Mouse (Mus musculus): ENCODE measurements around the gene Samd13. TPM values are rescaled to one million over a fixed set of nuclear protein-coding genes. Genes with fewer than 3 reads are reported as not detected.
A peak's percentile ranks its signal among the peaks of the same experiment; 100 is the strongest.

The Samd13 gene
- total RNA-seq, 2 experiments from 2014 or later, result 1.3 to 1.8 TPM

- no peak for DNase-seq
Observed at GRCm38 (mm10) chr3:146661907-146662306, 23.5 kb downstream of the Samd13 start.

GRCm38 (mm10) chr3:146661001-146661400 lies 24.4 kb downstream of the Samd13 start:
- DNase-seq, result no peak

GRCm38 (mm10) chr3:146659321-146659720 lies 26.1 kb downstream of the Samd13 start:
- DNase-seq, result no peak

- DNase-seq, result no peak
Observed at GRCm38 (mm10) chr3:146658061-146658639, 27.2 kb downstream of the Samd13 start.

GRCm38 (mm10) chr3:146657433-146657832 lies 28.0 kb downstream of the Samd13 start:
- no peak for DNase-seq

- no peak for DNase-seq
Observed at GRCm38 (mm10) chr3:146655111-146655577, 30.2 kb downstream of the Samd13 start.

- DNase-seq, result no peak
Observed at GRCm38 (mm10) chr3:146653692-146654091, 31.7 kb downstream of the Samd13 start.

GRCm38 (mm10) chr3:146652431-146652830 lies 33.0 kb downstream of the Samd13 start:
- no peak for DNase-seq

- no peak for DNase-seq
Observed at GRCm38 (mm10) chr3:146651217-146651616, 34.2 kb downstream of the Samd13 start, which contains the start of gene 4930503B20Rik. Gene 4930503B20Rik, minus strand, starts transcription at chr3:146651317.

GRCm38 (mm10) chr3:146650716-146651115 lies 34.7 kb downstream of the Samd13 start:
- DNase-seq, result no peak

- DNase-seq, result no peak
Observed at GRCm38 (mm10) chr3:146649311-146649894, 36.0 kb downstream of the Samd13 start.

GRCm38 (mm10) chr3:146641818-146642427 lies 43.5 kb downstream of the Samd13 start:
- no peak for DNase-seq

- no peak for DNase-seq
Observed at GRCm38 (mm10) chr3:146632506-146632905, 52.9 kb downstream of the Samd13 start.

- DNase-seq, result no peak
Observed at GRCm38 (mm10) chr3:146628227-146628982, 57.0 kb downstream of the Samd13 start.

GRCm38 (mm10) chr3:146625766-146626165 lies 59.6 kb downstream of the Samd13 start:
- no peak for DNase-seq

GRCm38 (mm10) chr3:146621966-146622365 lies 63.4 kb downstream of the Samd13 start:
- DNase-seq, result no peak

GRCm38 (mm10) chr3:146620555-146621249 lies 64.7 kb downstream of the Samd13 start:
- DNase-seq, result peak; percentile 54

GRCm38 (mm10) chr3:146620101-146620500 lies 65.3 kb downstream of the Samd13 start:
- no peak for DNase-seq

- DNase-seq, result no peak
Observed at GRCm38 (mm10) chr3:146618357-146618756, 67.0 kb downstream of the Samd13 start.

- DNase-seq, result no peak
Observed at GRCm38 (mm10) chr3:146617946-146618345, 67.4 kb downstream of the Samd13 start.

- no peak for DNase-seq
Observed at GRCm38 (mm10) chr3:146616533-146617283, 68.7 kb downstream of the Samd13 start.

GRCm38 (mm10) chr3:146615496-146615895 lies 69.9 kb downstream of the Samd13 start, which contains the start of gene Dnase2b:
Gene Dnase2b, minus strand, starts transcription at chr3:146615596.
- no peak for DNase-seq

All from heart, postnatal 4 days (tissue).